Mouse (Mus musculus): ENCODE data around the gene Fgfr2. TPM values are rescaled to one million over a fixed set of nuclear protein-coding genes. Genes with fewer than 3 reads are reported as not detected.
A peak's percentile ranks its signal among the peaks of the same experiment; 100 is the strongest.

The Fgfr2 gene
- polyA plus RNA-seq, 1 experiment from 2014 or later: 106 TPM

- ATAC-seq (ENCODE audit: low read depth): 0 out of 2 replicates have a peak, but pooled peaks have one; percentile 22
- Histone ChIP-seq H3K4me1 (ENCODE audit: control insufficient read depth, insufficient read depth, low read length) (no peaks in the 10 kb centered on the region), H3K9ac (ENCODE audit: low read depth, low read length) (no peak overlapping the region), H3K9me3 (ENCODE audit: control insufficient read depth, low read length) (no peaks in the 10 kb centered on the region), H3K27ac (replicated peaks; ENCODE audit: low read depth, low read length) (no peak overlapping the region), H3K4me2 (ENCODE audit: low read depth, low read length) (no peak overlapping the region), H3K36me3 (ENCODE audit: control insufficient read depth, insufficient read depth, low read length) (peaks cover 22% of the 10 kb centered on the region), H3K4me3 (ENCODE audit: low read depth, low read length) (no peak overlapping the region), H3K27me3 (replicated peaks; ENCODE audit: control insufficient read depth, insufficient read depth, low read length) (no peaks in the 10 kb centered on the region)
- WGBS: 87% methylated on average over 4 of the region's 4 CpGs
- DNase-seq (ENCODE audit: low spot score): no peak
These were observed 2355.0 kb downstream of the Fgfr2 start for GRCm38 (mm10) chr7:130768151-130768550.

- Histone ChIP-seq H3K27me3 (replicated peaks; ENCODE audit: control insufficient read depth, insufficient read depth, low read length) (no peaks in the 10 kb centered on the region), H3K4me3 (ENCODE audit: low read depth, low read length) (no peak overlapping the region), H3K4me1 (ENCODE audit: control insufficient read depth, insufficient read depth, low read length) (no peaks in the 10 kb centered on the region), H3K27ac (replicated peaks; ENCODE audit: low read depth, low read length) (no peak overlapping the region), H3K9me3 (ENCODE audit: control insufficient read depth, low read length) (no peaks in the 10 kb centered on the region), H3K36me3 (ENCODE audit: control insufficient read depth, insufficient read depth, low read length) (peaks cover 22% of the 10 kb centered on the region), H3K9ac (ENCODE audit: low read depth, low read length) (no peak overlapping the region), H3K4me2 (ENCODE audit: low read depth, low read length) (no peak overlapping the region)
- WGBS: 77% methylated on average over 30 of the region's 30 CpGs
- ATAC-seq (ENCODE audit: low read depth): no peak
- DNase-seq (ENCODE audit: low spot score): no peak
These were observed 2356.6 kb downstream of the Fgfr2 start for GRCm38 (mm10) chr7:130766411-130767170.

- DNase-seq (ENCODE audit: low spot score) (no peak), ATAC-seq (ENCODE audit: low read depth) (no peak)
- no peak overlapping the region for H3K4me3 ChIP-seq (ENCODE audit: low read depth, low read length)
- no peak overlapping the region for H3K4me2 ChIP-seq (ENCODE audit: low read depth, low read length)
- H3K9ac ChIP-seq (ENCODE audit: low read depth, low read length): no peak overlapping the region
- H3K27me3 ChIP-seq (replicated peaks; ENCODE audit: control insufficient read depth, insufficient read depth, low read length): no peaks in the 10 kb centered on the region
- no peaks in the 10 kb centered on the region for H3K9me3 ChIP-seq (ENCODE audit: control insufficient read depth, low read length)
- H3K4me1 ChIP-seq (ENCODE audit: control insufficient read depth, insufficient read depth, low read length): no peaks in the 10 kb centered on the region
- WGBS: 89% methylated on average over 17 of the region's 17 CpGs
- peaks cover 36% of the 10 kb centered on the region for H3K36me3 ChIP-seq (ENCODE audit: control insufficient read depth, insufficient read depth, low read length)
- H3K27ac ChIP-seq (replicated peaks; ENCODE audit: low read depth, low read length): no peak overlapping the region
These were observed 2359.0 kb downstream of the Fgfr2 start for GRCm38 (mm10) chr7:130764160-130764559.

- DNase-seq (ENCODE audit: low spot score) (peak; percentile 85), ATAC-seq (ENCODE audit: low read depth) (peak; percentile 75)
- Histone ChIP-seq H3K27ac (replicated peaks; ENCODE audit: low read depth, low read length) (0 out of 2 replicates have a peak overlapping the region, but pooled peaks have one; percentile 13), H3K4me2 (ENCODE audit: low read depth, low read length) (no peak overlapping the region), H3K36me3 (ENCODE audit: control insufficient read depth, insufficient read depth, low read length) (peaks cover 50% of the 10 kb centered on the region), H3K27me3 (replicated peaks; ENCODE audit: control insufficient read depth, insufficient read depth, low read length) (no peaks in the 10 kb centered on the region), H3K4me3 (ENCODE audit: low read depth, low read length) (no peak overlapping the region), H3K9ac (ENCODE audit: low read depth, low read length) (no peak overlapping the region), H3K9me3 (ENCODE audit: control insufficient read depth, low read length) (no peaks in the 10 kb centered on the region), H3K4me1 (ENCODE audit: control insufficient read depth, insufficient read depth, low read length) (no peaks in the 10 kb centered on the region)
- WGBS: 27% methylated on average over 16 of the region's 17 CpGs
These were observed 2360.9 kb downstream of the Fgfr2 start for GRCm38 (mm10) chr7:130762071-130762897.

GRCm38 (mm10) chr7:130757326-130757865 is 2365.8 kb downstream of the Fgfr2 start:
- H3K27ac ChIP-seq (replicated peaks; ENCODE audit: low read depth, low read length): no peak overlapping the region
- no peak overlapping the region for H3K4me3 ChIP-seq (ENCODE audit: low read depth, low read length)
- H3K9ac ChIP-seq (ENCODE audit: low read depth, low read length): no peak overlapping the region
- no peak overlapping the region for H3K4me2 ChIP-seq (ENCODE audit: low read depth, low read length)
- H3K9me3 ChIP-seq (ENCODE audit: control insufficient read depth, low read length): no peaks in the 10 kb centered on the region
- ATAC-seq (ENCODE audit: low read depth): no peak
- H3K4me1 ChIP-seq (ENCODE audit: control insufficient read depth, insufficient read depth, low read length): no peaks in the 10 kb centered on the region
- H3K36me3 ChIP-seq (ENCODE audit: control insufficient read depth, insufficient read depth, low read length): peaks cover 58% of the 10 kb centered on the region
- no peaks in the 10 kb centered on the region for H3K27me3 ChIP-seq (replicated peaks; ENCODE audit: control insufficient read depth, insufficient read depth, low read length)
- 84% methylated on average over 11 of the region's 11 CpGs for WGBS
- DNase-seq (ENCODE audit: low spot score): no peak

GRCm38 (mm10) chr7:130756343-130756835 is 2366.8 kb downstream of the Fgfr2 start:
- WGBS: 83% methylated on average over 7 of the region's 7 CpGs
- Histone ChIP-seq H3K27me3 (replicated peaks; ENCODE audit: control insufficient read depth, insufficient read depth, low read length) (no peaks in the 10 kb centered on the region), H3K9ac (ENCODE audit: low read depth, low read length) (no peak overlapping the region), H3K4me2 (ENCODE audit: low read depth, low read length) (no peak overlapping the region), H3K4me1 (ENCODE audit: control insufficient read depth, insufficient read depth, low read length) (no peaks in the 10 kb centered on the region), H3K36me3 (ENCODE audit: control insufficient read depth, insufficient read depth, low read length) (peaks cover 66% of the 10 kb centered on the region), H3K4me3 (ENCODE audit: low read depth, low read length) (no peak overlapping the region), H3K9me3 (ENCODE audit: control insufficient read depth, low read length) (no peaks in the 10 kb centered on the region), H3K27ac (replicated peaks; ENCODE audit: low read depth, low read length) (no peak overlapping the region)
- ATAC-seq (ENCODE audit: low read depth) (no peak), DNase-seq (ENCODE audit: low spot score) (no peak)

GRCm38 (mm10) chr7:130754790-130755189 is 2368.4 kb downstream of the Fgfr2 start:
- Histone ChIP-seq H3K4me2 (ENCODE audit: low read depth, low read length) (no peak overlapping the region), H3K4me1 (ENCODE audit: control insufficient read depth, insufficient read depth, low read length) (no peaks in the 10 kb centered on the region), H3K9ac (ENCODE audit: low read depth, low read length) (no peak overlapping the region), H3K27me3 (replicated peaks; ENCODE audit: control insufficient read depth, insufficient read depth, low read length) (no peaks in the 10 kb centered on the region), H3K4me3 (ENCODE audit: low read depth, low read length) (no peak overlapping the region), H3K9me3 (ENCODE audit: control insufficient read depth, low read length) (no peaks in the 10 kb centered on the region), H3K27ac (replicated peaks; ENCODE audit: low read depth, low read length) (no peak overlapping the region), H3K36me3 (ENCODE audit: control insufficient read depth, insufficient read depth, low read length) (peaks cover 71% of the 10 kb centered on the region)
- DNase-seq (ENCODE audit: low spot score) (peak; percentile 67), ATAC-seq (ENCODE audit: low read depth) (no peak)
- WGBS: 95% methylated on average over 2 of the region's 2 CpGs

- H3K9me3 ChIP-seq (ENCODE audit: control insufficient read depth, low read length): no peaks in the 10 kb centered on the region
- H3K27me3 ChIP-seq (replicated peaks; ENCODE audit: control insufficient read depth, insufficient read depth, low read length): no peaks in the 10 kb centered on the region
- 61% methylated on average over 9 of the region's 9 CpGs for WGBS
- DNase-seq (ENCODE audit: low spot score): no peak
- no peak overlapping the region for H3K4me3 ChIP-seq (ENCODE audit: low read depth, low read length)
- no peak overlapping the region for H3K27ac ChIP-seq (replicated peaks; ENCODE audit: low read depth, low read length)
- ATAC-seq (ENCODE audit: low read depth): no peak
- no peak overlapping the region for H3K4me2 ChIP-seq (ENCODE audit: low read depth, low read length)
- H3K4me1 ChIP-seq (ENCODE audit: control insufficient read depth, insufficient read depth, low read length): no peaks in the 10 kb centered on the region
- H3K9ac ChIP-seq (ENCODE audit: low read depth, low read length): no peak overlapping the region
- peaks cover 73% of the 10 kb centered on the region for H3K36me3 ChIP-seq (ENCODE audit: control insufficient read depth, insufficient read depth, low read length)
These were observed 2371.5 kb downstream of the Fgfr2 start for GRCm38 (mm10) chr7:130751678-130752077.
